Mouse (Mus musculus): ENCODE data around the gene Rps6kl1.
A peak's percentile ranks its signal among the peaks of the same experiment; 100 is the strongest.

The Rps6kl1 gene

GRCm38 (mm10) chr12:85106292-85106691 lies 44.8 kb downstream of the Rps6kl1 start:
- no peak for DNase-seq (ENCODE audit: low spot score)

- no peak for DNase-seq (ENCODE audit: low spot score)
Measured at GRCm38 (mm10) chr12:85104789-85105188, 46.3 kb downstream of the Rps6kl1 start.

- no peak for DNase-seq (ENCODE audit: low spot score)
Measured at GRCm38 (mm10) chr12:85103096-85103495, 48.0 kb downstream of the Rps6kl1 start.

GRCm38 (mm10) chr12:85101521-85102106 lies 49.5 kb downstream of the Rps6kl1 start:
- no peak for DNase-seq (ENCODE audit: low spot score)

- no peak for DNase-seq (ENCODE audit: low spot score)
Measured at GRCm38 (mm10) chr12:85101001-85101400, 50.1 kb downstream of the Rps6kl1 start.

- DNase-seq (ENCODE audit: low spot score), result no peak
Measured at GRCm38 (mm10) chr12:85095859-85096258, 55.2 kb downstream of the Rps6kl1 start.

GRCm38 (mm10) chr12:85095146-85095545 lies 55.9 kb downstream of the Rps6kl1 start:
- DNase-seq (ENCODE audit: low spot score), result no peak

GRCm38 (mm10) chr12:85094706-85095105 lies 56.4 kb downstream of the Rps6kl1 start:
- no peak for DNase-seq (ENCODE audit: low spot score)

GRCm38 (mm10) chr12:85094010-85094409 lies 57.1 kb downstream of the Rps6kl1 start:
- no peak for DNase-seq (ENCODE audit: low spot score)

GRCm38 (mm10) chr12:85092214-85092613 lies 58.9 kb downstream of the Rps6kl1 start:
- peak; percentile 21 for DNase-seq (ENCODE audit: low spot score)

- no peak for DNase-seq (ENCODE audit: low spot score)
Measured at GRCm38 (mm10) chr12:85091190-85091589, 59.9 kb downstream of the Rps6kl1 start.

GRCm38 (mm10) chr12:85087845-85088244 lies 63.2 kb downstream of the Rps6kl1 start:
- DNase-seq (ENCODE audit: low spot score), result no peak
